Mouse (Mus musculus) MEL (cell line): ENCODE measurements at regions not wholly inside any gene's neighbourhood (a gene's known extent, or its start where the extent isn't known, plus 50 kb on each side); places are given as distances from the start of the nearest gene placed in this dataset.

Experiments used
- DNase-seq: peaks from one replicate; pipeline ENCODE4 v3.0.0; 2011; ENCODE audit warnings: low read depth, low spot score
- H3K27ac ChIP-seq: 2 replicates; pipeline ENCODE4 v1.5.1; 2012; ENCODE audit warnings: low read depth, mild to moderate bottlenecking, control low read depth, low read length, moderate library complexity; ENCODE audit not compliant: control insufficient read depth
- H3K27me3 ChIP-seq, 2 experiments: fragments of 150-350 bp in 1 of 2; sonication (generic) in 1 of 2; 2 replicates each; pipeline ENCODE4 v1.6.1; 2012; ENCODE audit warnings: low read length in 2 of 2, mild to moderate bottlenecking in 2 of 2, improper control_type of control experiment in 1 of 2, moderate library complexity in 1 of 2; ENCODE audit not compliant: insufficient read depth in 2 of 2, control insufficient read depth in 1 of 2
- H3K36me3 ChIP-seq, 2 experiments: 2 replicates each; pipeline ENCODE4 v1.6.1; 2012 to 2014; ENCODE audit warnings: low read length in 2 of 2, improper control_type of control experiment in 1 of 2, inconsistent platforms in 1 of 2, mild to moderate bottlenecking in 1 of 2; ENCODE audit not compliant: insufficient read depth in 2 of 2, control insufficient read depth in 1 of 2
- H3K4me1 ChIP-seq, 2 experiments: fragments of 150-350 bp in 1 of 2; sonication (generic) in 1 of 2; 2 replicates each; pipeline ENCODE4 v1.6.1; 2012; ENCODE audit warnings: low read length in 2 of 2, improper control_type of control experiment in 1 of 2, mild to moderate bottlenecking in 1 of 2; ENCODE audit not compliant: insufficient read depth in 2 of 2, control insufficient read depth in 1 of 2
- H3K4me3 ChIP-seq, 2 experiments: fragments of 150-350 bp in 1 of 2; sonication (generic) in 1 of 2; 2 replicates each; pipeline ENCODE4 v1.5.1; 2012; ENCODE audit warnings: low read depth in 2 of 2, low read length in 2 of 2, mild to moderate bottlenecking in 2 of 2, moderate library complexity in 2 of 2, control low read depth in 1 of 2, improper control_type of control experiment in 1 of 2; ENCODE audit not compliant: control insufficient read depth in 1 of 2, insufficient read depth in 1 of 2
- H3K79me2 ChIP-seq: 2 replicates; pipeline ENCODE4 v1.6.1; 2012; ENCODE audit warnings: mild to moderate bottlenecking, low read length, moderate library complexity; ENCODE audit not compliant: control insufficient read depth, poor library complexity, insufficient read depth
- H3K9ac ChIP-seq: 2 replicates; pipeline ENCODE4 v1.6.1; 2012; ENCODE audit warnings: low read depth, mild to moderate bottlenecking, control low read depth, low read length, moderate library complexity; ENCODE audit not compliant: control insufficient read depth, poor library complexity, severe bottlenecking
- H3K9me3 ChIP-seq: fragments of 150-350 bp; sonication (generic); replicated peaks from 2 replicates; pipeline ENCODE4 v1.6.1; 2012; ENCODE audit warnings: mild to moderate bottlenecking, low read length, improper control_type of control experiment, moderate library complexity; ENCODE audit not compliant: insufficient read depth
- BHLHE40 ChIP-seq: IDR thresholded peaks from 2 replicates; pipeline ENCODE4 v1.6.1; 2012; ENCODE audit warnings: low read depth, mild to moderate bottlenecking, inconsistent platforms, low read length, improper control_type of control experiment, borderline replicate concordance
- CHD2 ChIP-seq: IDR thresholded peaks from 2 replicates; pipeline ENCODE4 v1.6.1; 2011; ENCODE audit warnings: low read length, improper control_type of control experiment
- CTCF ChIP-seq, 3 experiments: IDR thresholded peaks in 2 of 3; conservative IDR thresholded peaks in 1 of 3; 2 replicates each; pipeline ENCODE4 v1.5.1; 2011 to 2012; ENCODE audit warnings: low read length in 3 of 3, low read depth in 2 of 3, mild to moderate bottlenecking in 2 of 3, improper control_type of control experiment in 1 of 3, inconsistent platforms in 1 of 3, mixed read lengths in 1 of 3, moderate library complexity in 1 of 3; ENCODE audit not compliant: control insufficient read depth in 1 of 3, insufficient read depth in 1 of 3, poor library complexity in 1 of 3, severe bottlenecking in 1 of 3
- ELF1 ChIP-seq: IDR thresholded peaks from 2 replicates; pipeline ENCODE4 v1.6.1; 2014; ENCODE audit warnings: low read depth, mild to moderate bottlenecking, inconsistent platforms, low read length, improper control_type of control experiment, moderate library complexity
- MEF2A ChIP-seq: IDR thresholded peaks from 2 replicates; pipeline ENCODE4 v1.6.1; 2014; ENCODE audit warnings: low read depth, mild to moderate bottlenecking, inconsistent platforms, low read length, improper control_type of control experiment; ENCODE audit not compliant: poor library complexity, insufficient replicate concordance, severe bottlenecking; ENCODE audit errors: extremely low read depth
- MXI1 ChIP-seq: IDR thresholded peaks from 2 replicates; pipeline ENCODE4 v1.6.1; 2011; ENCODE audit warnings: mild to moderate bottlenecking, low read depth, low read length, improper control_type of control experiment
- MYC ChIP-seq: IDR thresholded peaks from 2 replicates; pipeline ENCODE4 v1.6.1; 2011; ENCODE audit warnings: low read depth, mild to moderate bottlenecking, low read length, improper control_type of control experiment, moderate library complexity
- POLR2AphosphoS5 ChIP-seq: IDR thresholded peaks from 2 replicates; pipeline ENCODE4 v1.6.1; 2012; ENCODE audit warnings: low read depth, borderline replicate concordance, mild to moderate bottlenecking, inconsistent platforms, low read length, moderate library complexity, mixed read lengths
- RCOR1 ChIP-seq: IDR thresholded peaks from 2 replicates; pipeline ENCODE4 v1.6.1; 2012; ENCODE audit warnings: low read depth, mild to moderate bottlenecking, inconsistent platforms, low read length, improper control_type of control experiment
- TAL1 ChIP-seq: IDR thresholded peaks from 2 replicates; pipeline ENCODE4 v1.6.1; 2012; ENCODE audit warnings: mild to moderate bottlenecking, inconsistent platforms, low read length, moderate library complexity, mixed read lengths
- UBTF ChIP-seq: IDR thresholded peaks from 2 replicates; pipeline ENCODE4 v1.6.1; 2012; ENCODE audit warnings: low read depth, mild to moderate bottlenecking, inconsistent platforms, low read length, improper control_type of control experiment, moderate library complexity, borderline replicate concordance; ENCODE audit not compliant: insufficient read depth
- USF2 ChIP-seq, 2 experiments: IDR thresholded peaks; 2 replicates each; pipeline ENCODE4 v1.6.1; 2011 to 2012; ENCODE audit warnings: improper control_type of control experiment in 2 of 2, low read length in 2 of 2, borderline replicate concordance in 1 of 2, inconsistent platforms in 1 of 2, low read depth in 1 of 2, mild to moderate bottlenecking in 1 of 2; ENCODE audit not compliant: insufficient read depth in 1 of 2

DNA sequence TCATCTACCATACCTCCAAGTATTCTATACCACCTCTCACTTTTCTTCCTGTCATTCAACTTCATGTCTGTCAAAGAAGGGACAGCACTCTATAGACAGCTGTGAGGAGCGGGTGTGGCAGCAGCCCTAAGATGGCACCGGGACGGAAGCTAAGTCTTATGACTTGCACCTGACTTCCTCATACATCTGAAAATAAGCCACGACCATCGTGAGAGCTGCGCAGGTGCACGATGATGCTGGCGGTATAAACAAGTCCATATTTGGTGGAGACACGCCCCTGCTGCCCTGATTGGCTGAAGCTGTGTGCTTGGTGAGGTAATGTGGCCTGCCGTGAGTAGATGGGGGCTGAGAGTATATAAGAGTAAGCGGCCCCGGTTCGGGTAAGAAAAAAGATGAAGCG is 560.3 kb upstream of the Tle4 start:
- H3K4me1 ChIP-seq: no peaks in the 10 kb centered on the region
- no peak for TF ChIP-seq USF2 (IDR thresholded peaks at IDR 0.05; ENCODE audit: borderline replicate concordance in 1 of 2, insufficient read depth in 1 of 2, low read depth in 1 of 2, low read length in 2 of 2)
- TF ChIP-seq, all 39 proteins: peak for 0
- no peak overlapping the region for H3K9ac ChIP-seq
- H3K9me3 ChIP-seq: no peaks in the 10 kb centered on the region
- no peaks in the 10 kb centered on the region for H3K79me2 ChIP-seq
- no peak overlapping the region for H3K4me3 ChIP-seq
- no peak overlapping the region for H3K27ac ChIP-seq
- no peaks in the 10 kb centered on the region for H3K27me3 ChIP-seq
- H3K36me3 ChIP-seq: no peaks in the 10 kb centered on the region
- no peak for DNase-seq

DNA sequence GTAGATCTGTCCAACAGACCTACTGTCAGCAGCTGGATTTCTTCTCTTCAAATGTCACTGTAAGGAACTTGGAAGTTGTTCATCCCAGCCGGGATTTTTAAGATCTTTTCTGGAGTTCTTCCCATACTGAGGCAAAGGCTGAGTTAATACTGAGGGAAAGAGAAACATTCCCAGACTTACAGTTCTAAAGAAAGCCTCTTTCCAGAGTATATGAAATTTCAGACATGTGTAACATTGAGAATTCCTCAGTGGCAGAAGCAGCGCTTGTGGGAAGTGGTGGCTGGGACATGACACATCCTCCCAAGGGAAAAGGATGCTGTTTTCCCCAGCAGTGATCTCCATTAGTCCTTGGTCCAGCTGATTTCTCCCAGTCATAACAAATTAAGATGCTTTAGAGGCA is 556.8 kb upstream of the Tle4 start:
- Histone ChIP-seq H3K4me1 (no peaks in the 10 kb centered on the region), H3K36me3 (no peaks in the 10 kb centered on the region), H3K79me2 (no peaks in the 10 kb centered on the region), H3K27me3 (no peaks in the 10 kb centered on the region), H3K9ac (no peak overlapping the region), H3K27ac (no peak overlapping the region), H3K4me3 (no peak overlapping the region), H3K9me3 (no peaks in the 10 kb centered on the region)
- DNase-seq: no peak
- TF ChIP-seq TAL1: no peak
- no peak for TF ChIP-seq POLR2AphosphoS5
- no peak for TF ChIP-seq MXI1
- TF ChIP-seq RCOR1: no peak
- no peak for TF ChIP-seq MEF2A
- TF ChIP-seq CTCF (IDR thresholded peaks at IDR 0.05 in 2 of 3, conservative IDR thresholded peaks at IDR 0.05 in 1 of 3; ENCODE audit: control insufficient read depth in 1 of 3, insufficient read depth in 1 of 3, low read depth in 2 of 3, low read length in 3 of 3, poor library complexity in 1 of 3, severe bottlenecking in 1 of 3): no peak
- no peak for TF ChIP-seq CHD2
- TF ChIP-seq UBTF: no peak
- no peak for TF ChIP-seq BHLHE40
- no peak for TF ChIP-seq ELF1

DNA sequence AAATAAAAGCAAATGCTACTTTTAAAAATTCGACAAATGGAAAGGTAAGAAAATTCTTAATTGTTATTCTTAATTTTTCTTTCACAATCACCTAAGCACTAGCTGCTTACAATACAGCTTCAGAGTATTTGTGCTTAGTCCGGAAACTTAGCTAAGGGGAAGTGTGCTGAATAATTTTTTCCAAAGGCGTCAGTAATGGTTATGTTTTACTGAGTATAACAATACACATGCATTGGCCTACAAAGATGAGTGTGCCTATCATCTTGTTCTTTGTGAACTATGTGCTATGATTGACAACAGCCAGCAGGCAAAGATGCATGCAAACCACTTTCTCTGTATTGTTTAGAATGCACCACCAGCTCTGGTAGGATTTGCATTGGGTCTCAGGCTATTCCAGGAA is 548.5 kb upstream of the Tle4 start:
- TF ChIP-seq MYC: no peak
- no peak for TF ChIP-seq CHD2
- H3K4me3 ChIP-seq: no peak overlapping the region

More for the DNA sequence above, 548.5 kb upstream of the Tle4 start:
- DNase-seq: no peak
- no peak overlapping the region for H3K9ac ChIP-seq
- no peak overlapping the region for H3K27ac ChIP-seq
- H3K36me3 ChIP-seq: no peaks in the 10 kb centered on the region
- H3K79me2 ChIP-seq: no peaks in the 10 kb centered on the region
- H3K27me3 ChIP-seq: no peaks in the 10 kb centered on the region
- H3K9me3 ChIP-seq: no peaks in the 10 kb centered on the region
- no peaks in the 10 kb centered on the region for H3K4me1 ChIP-seq
